Mouse (Mus musculus): ENCODE results near the gene Gm43638. TPM values are rescaled to one million over a fixed set of nuclear protein-coding genes. Genes with fewer than 3 reads are reported as not detected.

Gm43638 gene
- total RNA-seq (2023), result not detected

GRCm38 (mm10) chr5:87486706-87487105 is at the start of gene Gm43638:
Gene Gm43638 (minus strand): TSS chr5:87486806.

GRCm38 (mm10) chr5:87490771-87491170 is 4.2 kb upstream of the Gm43638 start, which contains the start of gene Ugt2a1:
Gene Ugt2a1 (minus strand): TSS chr5:87490871.

GRCm38 (mm10) chr5:87482160-87482559 is 4.4 kb downstream of the Gm43638 start, which contains the start of gene Ugt2a2:
Gene Ugt2a2 (minus strand): TSS chr5:87482260.

GRCm38 (mm10) chr5:87424041-87424440 is 62.6 kb downstream of the Gm43638 start, which contains the start of gene Ugt2b38:
Gene Ugt2b38 (minus strand): TSS chr5:87424203.

Other genes with a start within 250 kb of the Gm43638 start
- not detected for gene Ugt2b37, start 232.0 kb downstream of the Gm43638 start, total RNA-seq (2023)
- not detected for gene Ugt2a3, start 149.6 kb downstream of the Gm43638 start, total RNA-seq (2023)
- not detected for gene Ugt2b38, start 62.6 kb downstream of the Gm43638 start, total RNA-seq (2023)
- not detected for gene Ugt2a2, start 4.5 kb downstream of the Gm43638 start, total RNA-seq (2023)
- not detected for gene Ugt2a1, start 4.1 kb upstream of the Gm43638 start, total RNA-seq (2023)
- not detected for gene Sult1b1, start 51.4 kb upstream of the Gm43638 start, total RNA-seq (2023)
- gene Sult1d1, start 82.2 kb upstream of the Gm43638 start, total RNA-seq (2023), result not detected
- gene Sult1e1, start 104.8 kb upstream of the Gm43638 start, total RNA-seq (2023), result not detected
- not detected for gene Csn1s1, start 179.4 kb upstream of the Gm43638 start, total RNA-seq (2023)
- gene Csn2, start 212.8 kb upstream of the Gm43638 start, total RNA-seq (2023), result not detected